ENCODE assay signal across 12 mouse cellular contexts in genomic region chr16:56423761-56424160, GRCm38 (mm10). TPM values are rescaled to one million over a fixed set of nuclear protein-coding genes. Genes with fewer than 3 reads are reported as not detected.
DNase-seq lines count a peak whose midpoint lies in the region; ATAC-seq lines count a peak whose summit lies in the region.
"Had no signal": no experiment of that assay in that cellular context is flagged by ENCODE, and none has a peak within 500 bp of the region (broad histone marks: within the 10 kb centered on the region; RNA-seq: fewer than 3 reads in every experiment).

No protein-coding gene starts in this region.

- no peak overlapping the region for H3K4me2 ChIP-seq in midbrain, embryonic 14.5 days (ENCODE audit: low read length)
- no peak overlapping the region for H3K4me2 ChIP-seq in midbrain, embryonic 11.5 days
- H3K4me2 ChIP-seq: forebrain, embryonic 15.5 days; neural tube, embryonic 13.5 days had no signal

- no peak overlapping the region for H3K9ac ChIP-seq in midbrain, embryonic 14.5 days (replicated peaks; ENCODE audit: low read length)
- no peak overlapping the region for H3K9ac ChIP-seq in midbrain, embryonic 11.5 days (ENCODE audit: low read length)
- H3K9ac ChIP-seq: forebrain, embryonic 15.5 days; neural tube, embryonic 13.5 days had no signal

- H3K9me3 ChIP-seq in midbrain, embryonic 14.5 days (ENCODE audit: control insufficient read depth, low read length): no peaks in the 10 kb centered on the region
- no peaks in the 10 kb centered on the region for H3K9me3 ChIP-seq in midbrain, embryonic 11.5 days (ENCODE audit: control insufficient read depth, low read length)
- H3K9me3 ChIP-seq: forebrain, embryonic 15.5 days; neural tube, embryonic 13.5 days had no signal

- H3K27ac ChIP-seq in midbrain, embryonic 14.5 days (replicated peaks; ENCODE audit: low read depth, low read length): no peak overlapping the region
- H3K27ac ChIP-seq in midbrain, embryonic 11.5 days (ENCODE audit: low read depth, low read length): no peak overlapping the region
- H3K27ac ChIP-seq: forebrain, embryonic 15.5 days; neural tube, embryonic 13.5 days had no signal

- WGBS in midbrain, embryonic 14.5 days: 68% methylated on average over 3 of the region's 3 CpGs
- 75% methylated on average over 3 of the region's 3 CpGs for WGBS in midbrain, embryonic 11.5 days

- no peaks in the 10 kb centered on the region for H3K27me3 ChIP-seq in midbrain, embryonic 14.5 days (ENCODE audit: control insufficient read depth, insufficient read depth, low read length)
- no peaks in the 10 kb centered on the region for H3K27me3 ChIP-seq in midbrain, embryonic 11.5 days (ENCODE audit: control insufficient read depth, insufficient read depth, low read length)
- H3K27me3 ChIP-seq: forebrain, embryonic 15.5 days; neural tube, embryonic 13.5 days had no signal

- no peaks in the 10 kb centered on the region for H3K36me3 ChIP-seq in midbrain, embryonic 14.5 days (ENCODE audit: control insufficient read depth, insufficient read depth, low read length)
- H3K36me3 ChIP-seq in midbrain, embryonic 11.5 days (ENCODE audit: control insufficient read depth, insufficient read depth, low read length): no peaks in the 10 kb centered on the region
- H3K36me3 ChIP-seq: forebrain, embryonic 15.5 days; neural tube, embryonic 13.5 days had no signal

- no peak overlapping the region for H3K4me3 ChIP-seq in midbrain, embryonic 14.5 days (replicated peaks; ENCODE audit: low read depth, low read length)
- H3K4me3 ChIP-seq in midbrain, embryonic 11.5 days (ENCODE audit: low read depth, low read length): no peak overlapping the region
- H3K4me3 ChIP-seq: forebrain, embryonic 15.5 days; neural tube, embryonic 13.5 days had no signal

- ATAC-seq in midbrain, embryonic 14.5 days (ENCODE audit: low FRiP score, low TSS enrichment): no peak
- ATAC-seq in midbrain, embryonic 11.5 days (ENCODE audit: low FRiP score): no peak
- ATAC-seq: forebrain, embryonic 15.5 days had no signal

- peak; percentile 14 to 39 for DNase-seq in cerebellum, postnatal 25 days
- DNase-seq in cerebellum, adult 11-12 months: no peak
- peak; percentile 6 for DNase-seq in urinary bladder, postnatal 14 days (ENCODE audit: low spot score)
- no peak for DNase-seq in urinary bladder, postnatal 25 days (ENCODE audit: low spot score)
- peak; percentile 4 to 15 for DNase-seq in layer of hippocampus, postnatal 36 days
- DNase-seq in c-Kit-positive CD71-positive TER-119-positive erythroid progenitor cells, embryonic 14.5 days (ENCODE audit: low spot score): no peak
- no peak for DNase-seq in midbrain, embryonic 14.5 days
- DNase-seq in midbrain, embryonic 11.5 days (ENCODE audit: low spot score, missing footprints): no peak
- DNase-seq: adrenal gland, postnatal 14 days had no signal

- H3K4me1 ChIP-seq in midbrain, embryonic 14.5 days (ENCODE audit: control insufficient read depth, insufficient read depth, low read length): no peaks in the 10 kb centered on the region
- no peaks in the 10 kb centered on the region for H3K4me1 ChIP-seq in midbrain, embryonic 11.5 days (ENCODE audit: control insufficient read depth, insufficient read depth, low read length)
- H3K4me1 ChIP-seq: forebrain, embryonic 15.5 days; neural tube, embryonic 13.5 days had no signal

RNA-seq across cellular contexts. Expression of gene Abi3bp, which starts 53.9 kb away (rescaled TPM):
- 1 to 10 TPM in 1 of 2 experiments, under 1 TPM in 1; 0.92 to 1.3 TPM for total RNA-seq in layer of hippocampus, postnatal 36 days (2021)
- 0.42 and 0.43 TPM in 2 replicates for polyA plus RNA-seq in midbrain, embryonic 14.5 days (2014; fragmentation: Nextera tagmentation; extraction: Ambion mirVana)
- 0.41 and 0.45 TPM in 2 replicates for polyA plus RNA-seq in midbrain, embryonic 11.5 days (2014; fragmentation: Nextera tagmentation; extraction: Ambion mirVana)
- total RNA-seq: megakaryocyte progenitor cell, adult 5-6 weeks had no signal

Comparison
In these comparisons a context has a peak if more than half of its experiments do, and no peak if none do; other contexts are left out.
1. DNase-seq: peak in cerebellum, postnatal 25 days (2 of 2), urinary bladder, postnatal 14 days (single experiment) and layer of hippocampus, postnatal 36 days (2 of 2); none in cerebellum, adult 11-12 months (single experiment), urinary bladder, postnatal 25 days (single experiment), c-Kit-positive CD71-positive TER-119-positive erythroid progenitor cells, embryonic 14.5 days (single experiment), midbrain, embryonic 14.5 days (single experiment) and midbrain, embryonic 11.5 days (single experiment).